Mouse (Mus musculus): ENCODE results near the gene Arhgap10.

- no peak for TF ChIP-seq FLI1 (IDR thresholded peaks at IDR 0.05; ENCODE audit: low read length)
- TF ChIP-seq GATA1 (IDR thresholded peaks at IDR 0.05; ENCODE audit: borderline replicate concordance, low read length) = no peak
These were observed 61.5 kb downstream of the Arhgap10 start for GRCm38 (mm10) chr8:77456263-77456662.

Measured in megakaryocyte, embryonic 14.5 days (primary cell).